Mouse (Mus musculus) ES-Bruce4 (cell line): ENCODE measurements at regions not wholly inside any gene's neighbourhood (a gene's known extent, or its start where the extent isn't known, plus 50 kb on each side); places are given as distances from the start of the nearest gene placed in this dataset.

Experiments used
- H3K27ac ChIP-seq: 2 replicates; pipeline ENCODE4 v1.5.1; 2012; ENCODE audit warnings: low read length, inconsistent platforms; ENCODE audit not compliant: insufficient read depth
- H3K27me3 ChIP-seq: 2 replicates; pipeline ENCODE4 v1.6.1; 2012; ENCODE audit warnings: mild to moderate bottlenecking, low read length, inconsistent platforms; ENCODE audit not compliant: control insufficient read depth, poor library complexity, insufficient read depth, severe bottlenecking
- H3K36me3 ChIP-seq: 2 replicates; pipeline ENCODE4 v1.6.1; 2012; ENCODE audit warnings: inconsistent platforms, mild to moderate bottlenecking, low read length, moderate library complexity; ENCODE audit not compliant: control insufficient read depth, poor library complexity, insufficient read depth, severe bottlenecking
- H3K4me1 ChIP-seq: one replicate; pipeline ENCODE4 v1.8.1; 2011; ENCODE audit warnings: low read length; ENCODE audit not compliant: control insufficient read depth, insufficient read depth
- H3K4me3 ChIP-seq: 2 replicates; pipeline ENCODE4 v1.5.1; 2011; ENCODE audit warnings: low read depth, mild to moderate bottlenecking, low read length
- H3K9ac ChIP-seq: 2 replicates; pipeline ENCODE4 v1.6.1; 2012; ENCODE audit warnings: low read depth, mild to moderate bottlenecking, inconsistent platforms; ENCODE audit not compliant: poor library complexity, severe bottlenecking
- H3K9me3 ChIP-seq: replicated peaks from 2 replicates; pipeline ENCODE4 v1.6.1; 2012; ENCODE audit warnings: mild to moderate bottlenecking, low read length, inconsistent platforms; ENCODE audit not compliant: control insufficient read depth, poor library complexity, insufficient read depth, severe bottlenecking
- CTCF ChIP-seq: IDR thresholded peaks from one replicate; pipeline ENCODE4 v1.8.1; 2011; ENCODE audit warnings: low read depth, low read length
- EP300 ChIP-seq: IDR thresholded peaks from 2 replicates; pipeline ENCODE4 v1.6.1; 2011; ENCODE audit warnings: low read depth, low read length; ENCODE audit not compliant: insufficient read depth
- POLR2A ChIP-seq: IDR thresholded peaks from one replicate; pipeline ENCODE4 v1.8.1; 2011; ENCODE audit warnings: low read length; ENCODE audit not compliant: insufficient read depth

DNA sequence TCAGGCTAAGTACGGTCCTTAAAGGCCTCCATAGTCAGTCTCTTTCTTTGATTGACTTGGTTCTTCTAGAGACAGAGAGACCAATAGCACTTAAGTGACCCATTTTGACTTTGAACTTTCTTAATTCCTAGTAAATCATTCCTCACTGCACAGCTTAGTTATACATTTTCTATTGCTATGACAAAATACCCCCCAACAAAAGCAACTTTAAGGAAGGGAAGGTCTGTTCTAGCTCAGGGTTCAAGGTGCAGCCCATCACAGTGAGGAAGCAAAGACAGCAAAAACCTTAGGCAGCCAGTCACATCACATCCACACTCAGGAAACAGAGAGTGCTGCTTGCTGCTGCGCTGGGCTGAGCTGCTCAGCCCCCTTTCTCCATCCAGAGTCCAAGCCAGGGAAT lies 241.0 kb downstream of the Suds3 start:
- Histone ChIP-seq H3K36me3 (no peaks in the 10 kb centered on the region), H3K9me3 (no peaks in the 10 kb centered on the region), H3K9ac (no peak overlapping the region), H3K4me3 (no peak overlapping the region), H3K4me1 (no peaks in the 10 kb centered on the region), H3K27ac (no peak overlapping the region), H3K27me3 (no peaks in the 10 kb centered on the region)
- TF ChIP-seq EP300, result no peak
- TF ChIP-seq POLR2A, result no peak
- TF ChIP-seq CTCF, result no peak

DNA sequence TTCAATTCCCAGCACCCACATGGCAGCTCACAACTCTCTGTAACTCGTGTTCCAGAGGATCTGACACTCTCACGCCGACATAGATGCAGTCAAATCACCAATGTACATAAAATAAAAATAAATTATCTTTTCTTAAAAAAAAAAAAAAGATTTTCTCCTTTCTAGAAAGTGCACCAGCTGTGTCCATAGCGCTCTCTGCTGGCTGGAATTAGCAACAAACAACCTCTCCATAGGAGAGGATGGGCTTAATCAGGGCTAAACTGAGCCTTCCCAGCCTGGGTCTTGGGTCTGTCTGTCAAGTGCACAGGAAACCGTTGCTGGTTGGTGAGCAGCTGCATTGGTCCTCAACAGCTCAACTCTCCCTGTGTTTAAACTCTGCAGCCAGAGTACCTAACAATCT lies 247.8 kb downstream of the Suds3 start:
- no peaks in the 10 kb centered on the region for H3K36me3 ChIP-seq

GRCm38 (mm10) chr5:116864275-116864674 lies 251.6 kb downstream of the Suds3 start:
- Histone ChIP-seq H3K36me3 (no peaks in the 10 kb centered on the region), H3K27me3 (no peaks in the 10 kb centered on the region), H3K4me3 (no peak overlapping the region), H3K9ac (no peak overlapping the region), H3K9me3 (no peaks in the 10 kb centered on the region; the same call in 1 of the 2 replicates), H3K27ac (no peak overlapping the region), H3K4me1 (no peaks in the 10 kb centered on the region)
- TF ChIP-seq EP300 (no peak), CTCF (peak; percentile 42), POLR2A (no peak)

More for the DNA sequence above, 247.8 kb downstream of the Suds3 start:
- no peak overlapping the region for H3K27ac ChIP-seq
- no peaks in the 10 kb centered on the region for H3K27me3 ChIP-seq
- TF ChIP-seq EP300 (no peak), CTCF (peak; percentile 5)
- no peaks in the 10 kb centered on the region; the same call in 1 of the 2 replicates for H3K9me3 ChIP-seq
- no peak overlapping the region for H3K4me3 ChIP-seq
- H3K4me1 ChIP-seq, result no peaks in the 10 kb centered on the region
- H3K9ac ChIP-seq, result no peak overlapping the region

- Histone ChIP-seq H3K36me3 (no peaks in the 10 kb centered on the region), H3K27ac (no peak overlapping the region), H3K4me1 (no peaks in the 10 kb centered on the region), H3K27me3 (no peaks in the 10 kb centered on the region), H3K9me3 (no peaks in the 10 kb centered on the region), H3K4me3 (no peak overlapping the region), H3K9ac (no peak overlapping the region)
- TF ChIP-seq CTCF, result no peak
- TF ChIP-seq EP300, result no peak
- TF ChIP-seq POLR2A, result no peak
Observed at GRCm38 (mm10) chr5:116852691-116853090, 261.1 kb upstream of the Srrm4 start.

DNA sequence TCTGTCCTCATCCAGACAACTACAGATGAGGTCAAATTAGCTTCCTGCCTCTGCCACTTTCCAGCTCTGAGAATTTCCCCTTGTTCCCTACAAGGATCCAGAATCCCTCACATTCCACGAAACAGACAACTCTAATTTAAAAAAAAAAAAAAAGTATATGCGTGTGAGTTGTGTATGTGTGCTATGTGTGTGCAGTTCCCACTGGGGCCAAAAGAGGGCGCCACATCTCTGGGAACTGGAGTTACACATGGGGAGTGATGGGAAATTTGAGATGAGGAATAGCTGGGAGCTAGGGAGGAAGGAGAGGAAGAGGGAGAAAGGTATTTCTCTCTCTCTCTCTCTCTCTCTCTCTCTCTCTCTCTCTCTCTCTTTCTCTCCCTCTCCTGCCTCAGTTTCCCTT lies 240.3 kb upstream of the Srrm4 start:
- TF ChIP-seq POLR2A, result no peak
- TF ChIP-seq CTCF, result no peak
- no peak for TF ChIP-seq EP300
- H3K9me3 ChIP-seq, result no peaks in the 10 kb centered on the region
- H3K36me3 ChIP-seq, result no peaks in the 10 kb centered on the region
- no peaks in the 10 kb centered on the region for H3K4me1 ChIP-seq
- no peaks in the 10 kb centered on the region for H3K27me3 ChIP-seq
- no peak overlapping the region for H3K27ac ChIP-seq
- H3K4me3 ChIP-seq, result no peak overlapping the region
- H3K9ac ChIP-seq, result no peak overlapping the region

GRCm38 (mm10) chr5:116829771-116830170 lies 238.2 kb upstream of the Srrm4 start:
- H3K9me3 ChIP-seq, result no peaks in the 10 kb centered on the region
- no peak overlapping the region for H3K4me3 ChIP-seq
- no peaks in the 10 kb centered on the region for H3K4me1 ChIP-seq
- H3K27me3 ChIP-seq, result no peaks in the 10 kb centered on the region
- peak; percentile 80; the same call in 1 of the 2 replicates for TF ChIP-seq EP300
- TF ChIP-seq CTCF, result no peak
- H3K27ac ChIP-seq, result no peak overlapping the region
- H3K9ac ChIP-seq, result no peak overlapping the region
- H3K36me3 ChIP-seq, result no peaks in the 10 kb centered on the region
